Mouse (Mus musculus): ENCODE results near the gene Slc47a2. TPM values are rescaled to one million over a fixed set of nuclear protein-coding genes. Genes with fewer than 3 reads are reported as not detected.

Gene Slc47a2
- total RNA-seq, 1 experiment, result 4.1 TPM

GRCm38 (mm10) chr11:61296556-61296955 is 46.1 kb downstream of the Slc47a2 start:
- DNase-seq (ENCODE audit: low read depth, low spot score), result no peak
- no peak for TF ChIP-seq ZNF384 (IDR thresholded peaks at IDR 0.05; ENCODE audit: low read depth, low read length)
- TF ChIP-seq ZC3H11A (IDR thresholded peaks at IDR 0.05; ENCODE audit: borderline replicate concordance, low read depth, low read length), result no peak
- no peak for TF ChIP-seq CHD2 (IDR thresholded peaks at IDR 0.05; ENCODE audit: low read depth, low read length)
- no peak for TF ChIP-seq MAFK (IDR thresholded peaks at IDR 0.05; ENCODE audit: insufficient read depth, low read depth, low read length)
- TF ChIP-seq HCFC1 (IDR thresholded peaks at IDR 0.05; ENCODE audit: borderline replicate concordance, insufficient read depth, low read length), result no peak
- in situ Hi-C loops (cut with MboI; ENCODE audit: low sequenced_read_pairs in 2 of 2, unreplicated experiment in 2 of 2), result no loop called here

GRCm38 (mm10) chr11:61295556-61295955 is 47.1 kb downstream of the Slc47a2 start:
- H3K4me3 ChIP-seq (ENCODE audit: insufficient read depth in 1 of 2, low read depth in 1 of 2, low read length in 2 of 2, poor library complexity in 1 of 2, severe bottlenecking in 1 of 2), result no peak overlapping the region
- TF ChIP-seq ZC3H11A (IDR thresholded peaks at IDR 0.05; ENCODE audit: borderline replicate concordance, low read depth, low read length), result no peak
- H3K36me3 ChIP-seq (ENCODE audit: control insufficient read depth, insufficient read depth, low read length, poor library complexity, severe bottlenecking), result peaks cover 1% of the 10 kb centered on the region
- peaks cover 0 to 8% of the 10 kb centered on the region in 2 experiments; a peak in 2 of 4 replicates for H3K4me1 ChIP-seq (ENCODE audit: control insufficient read depth in 2 of 2, insufficient read depth in 2 of 2, low read length in 2 of 2, poor library complexity in 1 of 2)
- peaks cover 7% of the 10 kb centered on the region for H3K9me3 ChIP-seq (ENCODE audit: control insufficient read depth, insufficient read depth, low read depth, low read length)
- no peak for DNase-seq (ENCODE audit: low read depth, low spot score)
- in situ Hi-C loops (cut with MboI; ENCODE audit: low sequenced_read_pairs in 2 of 2, unreplicated experiment in 2 of 2), result no loop called here
- no peak overlapping the region for H3K9ac ChIP-seq (ENCODE audit: insufficient read depth, low read depth, low read length, poor library complexity, severe bottlenecking)
- H3K27ac ChIP-seq (ENCODE audit: insufficient read depth, low read depth, low read length, poor library complexity, severe bottlenecking), result no peak overlapping the region

More at GRCm38 (mm10) chr11:61296556-61296955, 46.1 kb downstream of the Slc47a2 start:
- Histone ChIP-seq H3K27ac (ENCODE audit: insufficient read depth, low read depth, low read length, poor library complexity, severe bottlenecking) (peak overlapping the region; percentile 92), H3K9ac (ENCODE audit: insufficient read depth, low read depth, low read length, poor library complexity, severe bottlenecking) (no peak overlapping the region), H3K36me3 (ENCODE audit: control insufficient read depth, insufficient read depth, low read length, poor library complexity, severe bottlenecking) (peaks cover 1% of the 10 kb centered on the region), H3K4me3 (ENCODE audit: insufficient read depth in 1 of 2, low read depth in 1 of 2, low read length in 2 of 2, poor library complexity in 1 of 2, severe bottlenecking in 1 of 2) (no peak overlapping the region), H3K9me3 (ENCODE audit: control insufficient read depth, insufficient read depth, low read depth, low read length) (peaks cover 7% of the 10 kb centered on the region), H3K4me1 (ENCODE audit: control insufficient read depth in 2 of 2, insufficient read depth in 2 of 2, low read length in 2 of 2, poor library complexity in 1 of 2) (peaks cover 0 to 8% of the 10 kb centered on the region in 2 experiments; a peak in 2 of 4 replicates)

GRCm38 (mm10) chr11:61294431-61294830 is 48.2 kb downstream of the Slc47a2 start:
- Histone ChIP-seq H3K9me3 (ENCODE audit: control insufficient read depth, insufficient read depth, low read depth, low read length) (peaks cover 7% of the 10 kb centered on the region), H3K4me3 (ENCODE audit: insufficient read depth in 1 of 2, low read depth in 1 of 2, low read length in 2 of 2, poor library complexity in 1 of 2, severe bottlenecking in 1 of 2) (no peak overlapping the region), H3K4me1 (ENCODE audit: control insufficient read depth in 2 of 2, insufficient read depth in 2 of 2, low read length in 2 of 2, poor library complexity in 1 of 2) (peaks cover 0 to 5% of the 10 kb centered on the region in 2 experiments; a peak in 2 of 4 replicates), H3K9ac (ENCODE audit: insufficient read depth, low read depth, low read length, poor library complexity, severe bottlenecking) (no peak overlapping the region), H3K36me3 (ENCODE audit: control insufficient read depth, insufficient read depth, low read length, poor library complexity, severe bottlenecking) (peaks cover 1% of the 10 kb centered on the region), H3K27ac (ENCODE audit: insufficient read depth, low read depth, low read length, poor library complexity, severe bottlenecking) (no peak overlapping the region)
- TF ChIP-seq HCFC1 (IDR thresholded peaks at IDR 0.05; ENCODE audit: borderline replicate concordance, insufficient read depth, low read length) (no peak), ZNF384 (IDR thresholded peaks at IDR 0.05; ENCODE audit: low read depth, low read length) (no peak), ZC3H11A (IDR thresholded peaks at IDR 0.05; ENCODE audit: borderline replicate concordance, low read depth, low read length) (no peak), MAFK (IDR thresholded peaks at IDR 0.05; ENCODE audit: insufficient read depth, low read depth, low read length) (no peak), CHD2 (IDR thresholded peaks at IDR 0.05; ENCODE audit: low read depth, low read length) (no peak)
- in situ Hi-C loops (cut with MboI; ENCODE audit: low sequenced_read_pairs in 2 of 2, unreplicated experiment in 2 of 2), result no loop called here
- no peak for DNase-seq (ENCODE audit: low read depth, low spot score)

- in situ Hi-C loops (cut with MboI; ENCODE audit: low sequenced_read_pairs in 2 of 2, unreplicated experiment in 2 of 2), result no loop called here
- Histone ChIP-seq H3K9me3 (ENCODE audit: control insufficient read depth, insufficient read depth, low read depth, low read length) (peaks cover 7% of the 10 kb centered on the region), H3K27ac (ENCODE audit: insufficient read depth, low read depth, low read length, poor library complexity, severe bottlenecking) (no peak overlapping the region; the same call in 1 of the 2 replicates), H3K4me1 (ENCODE audit: control insufficient read depth in 2 of 2, insufficient read depth in 2 of 2, low read length in 2 of 2, poor library complexity in 1 of 2) (peaks cover 0 to 5% of the 10 kb centered on the region in 2 experiments; a peak in 2 of 4 replicates), H3K4me3 (ENCODE audit: insufficient read depth in 1 of 2, low read depth in 1 of 2, low read length in 2 of 2, poor library complexity in 1 of 2, severe bottlenecking in 1 of 2) (no peak overlapping the region), H3K36me3 (ENCODE audit: control insufficient read depth, insufficient read depth, low read length, poor library complexity, severe bottlenecking) (peaks cover 1% of the 10 kb centered on the region), H3K9ac (ENCODE audit: insufficient read depth, low read depth, low read length, poor library complexity, severe bottlenecking) (no peak overlapping the region)
- no peak for DNase-seq (ENCODE audit: low read depth, low spot score)
- no peak for TF ChIP-seq ZC3H11A (IDR thresholded peaks at IDR 0.05; ENCODE audit: borderline replicate concordance, low read depth, low read length)
- TF ChIP-seq CHD2 (IDR thresholded peaks at IDR 0.05; ENCODE audit: low read depth, low read length), result no peak
- no peak for TF ChIP-seq ZNF384 (IDR thresholded peaks at IDR 0.05; ENCODE audit: low read depth, low read length)
- no peak for TF ChIP-seq MAFK (IDR thresholded peaks at IDR 0.05; ENCODE audit: insufficient read depth, low read depth, low read length)
- no peak for TF ChIP-seq HCFC1 (IDR thresholded peaks at IDR 0.05; ENCODE audit: borderline replicate concordance, insufficient read depth, low read length)
These were observed 49.4 kb downstream of the Slc47a2 start for GRCm38 (mm10) chr11:61293251-61293650.

GRCm38 (mm10) chr11:61284323-61284722 is 58.3 kb downstream of the Slc47a2 start:
- no peak for TF ChIP-seq HCFC1 (IDR thresholded peaks at IDR 0.05; ENCODE audit: borderline replicate concordance, insufficient read depth, low read length)
- no peak for TF ChIP-seq CHD2 (IDR thresholded peaks at IDR 0.05; ENCODE audit: low read depth, low read length)
- no peak for TF ChIP-seq ZC3H11A (IDR thresholded peaks at IDR 0.05; ENCODE audit: borderline replicate concordance, low read depth, low read length)
- TF ChIP-seq MAFK (IDR thresholded peaks at IDR 0.05; ENCODE audit: insufficient read depth, low read depth, low read length), result no peak
- DNase-seq (ENCODE audit: low read depth, low spot score), result no peak
- H3K27ac ChIP-seq (ENCODE audit: insufficient read depth, low read depth, low read length, poor library complexity, severe bottlenecking), result no peak overlapping the region
- H3K36me3 ChIP-seq (ENCODE audit: control insufficient read depth, insufficient read depth, low read length, poor library complexity, severe bottlenecking), result no peaks in the 10 kb centered on the region
- H3K9ac ChIP-seq (ENCODE audit: insufficient read depth, low read depth, low read length, poor library complexity, severe bottlenecking), result no peak overlapping the region
- H3K9me3 ChIP-seq (ENCODE audit: control insufficient read depth, insufficient read depth, low read depth, low read length), result no peaks in the 10 kb centered on the region
- H3K4me1 ChIP-seq (ENCODE audit: control insufficient read depth in 2 of 2, insufficient read depth in 2 of 2, low read length in 2 of 2, poor library complexity in 1 of 2), result no peaks in the 10 kb centered on the region
- in situ Hi-C loops (cut with MboI; ENCODE audit: low sequenced_read_pairs in 2 of 2, unreplicated experiment in 2 of 2), result no loop called here
- no peak overlapping the region for H3K4me3 ChIP-seq (ENCODE audit: insufficient read depth in 1 of 2, low read depth in 1 of 2, low read length in 2 of 2, poor library complexity in 1 of 2, severe bottlenecking in 1 of 2)
